Mouse (Mus musculus) 416B (cell line): ENCODE measurements around the gene Spef2.

Experiments
- DNase-seq: peaks from one replicate; pipeline ENCODE4 v3.0.0; 2011; ENCODE audit warnings: low read depth

The Spef2 gene

DNA sequence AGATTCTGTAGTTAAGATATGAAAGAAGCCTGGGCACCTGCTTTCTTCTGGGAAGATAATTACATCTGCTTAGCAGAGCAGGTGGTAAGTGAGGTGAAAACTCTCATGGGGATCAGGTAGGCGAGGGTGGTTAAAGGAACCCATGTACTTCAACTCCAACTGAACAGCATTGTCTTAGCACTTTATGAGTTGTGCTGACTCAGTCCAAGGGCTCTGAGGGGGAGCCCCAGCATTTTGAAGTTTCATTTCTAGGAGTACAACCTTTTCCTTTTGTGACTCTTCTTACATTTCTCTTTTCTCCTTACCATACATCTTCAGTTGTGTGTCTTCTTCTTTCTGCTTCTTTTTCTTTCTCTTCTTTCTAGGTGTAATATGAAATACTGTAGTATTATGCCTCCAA, 213.5 kb downstream of the Spef2 start:
- DNase-seq, result no peak

GRCm38 (mm10) chr15:9533356-9533902, 215.2 kb downstream of the Spef2 start:
- no peak for DNase-seq

GRCm38 (mm10) chr15:9530076-9530475, 218.6 kb downstream of the Spef2 start, which contains the start of gene Il7r:
TSS of gene Il7r (minus strand) at chr15:9530176.
- no peak for DNase-seq

DNA sequence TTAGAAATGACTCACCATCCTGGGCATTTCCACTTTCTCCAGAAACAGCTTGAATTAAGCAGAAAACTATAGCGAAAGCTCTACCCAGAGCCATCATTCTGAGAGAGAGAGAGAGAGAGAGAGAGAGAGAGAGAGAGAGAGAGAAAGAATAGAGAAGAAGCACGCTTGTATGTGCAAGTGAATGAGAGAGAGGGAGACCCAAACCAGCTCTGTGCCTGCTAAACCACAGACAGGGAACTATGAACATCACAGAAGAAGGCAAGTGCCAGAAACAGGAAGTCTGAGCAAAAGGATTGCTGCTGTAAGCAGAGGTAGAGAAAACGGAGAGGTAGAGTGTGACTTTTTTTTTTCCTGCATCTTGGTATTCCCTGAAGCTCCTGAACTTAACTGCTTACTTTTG, 219.0 kb downstream of the Spef2 start:
- no peak for DNase-seq
